16 mouse cellular contexts compared by ENCODE assay signal in genomic region chr9:102205518-102205917, GRCm38 (mm10).
DNase-seq lines count a peak whose midpoint lies in the region.
"Had no signal": no experiment of that assay in that cellular context is flagged by ENCODE, and none has a peak within 500 bp of the region (broad histone marks: within the 10 kb centered on the region; RNA-seq: fewer than 3 reads in every experiment).

No protein-coding gene starts in this region.

- DNase-seq in ES-CJ7 (ENCODE audit: low read depth, low spot score) = peak; percentile 81
- DNase-seq in R1 (ENCODE audit: low read depth, low spot score) = peak; percentile 48
- peak; percentile 88 for DNase-seq in ZHBTc4 (ENCODE audit: low read depth, low spot score)
- no peak for DNase-seq in adrenal gland, postnatal 4 days (ENCODE audit: low spot score in 2 of 2)
- no peak for DNase-seq in thymus, postnatal 36 days
- DNase-seq in adrenal gland, adult 2 months = no peak
- DNase-seq: adrenal gland, adult 8-10 months; adrenal gland, postnatal 14 days; adrenal gland, postnatal 36 days; cerebellum, adult 11 months; cerebellum, adult 18-20 months; cerebellum, adult 8-10 months; cerebellum, adult 9-11 months; cerebellum, postnatal 14 days; cerebellum, postnatal 36 days; embryo, embryonic 11 days had no signal

Comparison
In these comparisons a context has a peak if more than half of its experiments do, and no peak if none do; other contexts are left out.
1. DNase-seq: peak in ES-CJ7 (single experiment), R1 (single experiment) and ZHBTc4 (single experiment); none in adrenal gland, postnatal 4 days (0 of 2), thymus, postnatal 36 days (0 of 2) and adrenal gland, adult 2 months (single experiment).